In genomic region chr7:67514380-67514779, GRCm38 (mm10) we compare ENCODE assay signal across 19 mouse cellular contexts.
A peak's percentile ranks its signal among the peaks of the same experiment; 100 is the strongest.
DNase-seq lines count a peak whose midpoint lies in the region; ATAC-seq and TF ChIP-seq lines count a peak whose summit lies in the region.
"Had no signal": no experiment of that assay in that cellular context is flagged by ENCODE, and none has a peak within 500 bp of the region (broad histone marks: within the 10 kb centered on the region; RNA-seq: fewer than 3 reads in every experiment).

No protein-coding gene starts in this region.

- H3K9ac ChIP-seq in heart, postnatal 0 days (replicated peaks; ENCODE audit: low read depth, low read length): no peak overlapping the region
- no peak overlapping the region for H3K9ac ChIP-seq in hindbrain, embryonic 16.5 days (ENCODE audit: low read depth, low read length)
- H3K9ac ChIP-seq: liver, embryonic 12.5 days had no signal

- H3K36me3 ChIP-seq in heart, postnatal 0 days (replicated peaks; ENCODE audit: control insufficient read depth, insufficient read depth, low read length): 0 out of 2 replicates have a peak, but pooled peaks cover 3% of the 10 kb centered on the region
- no peaks in the 10 kb centered on the region for H3K36me3 ChIP-seq in hindbrain, embryonic 16.5 days (ENCODE audit: control insufficient read depth, insufficient read depth, low read length)
- H3K36me3 ChIP-seq: forebrain, embryonic 10.5 days; hindbrain, embryonic 10.5 days; limb, embryonic 10.5 days; liver, embryonic 12.5 days had no signal

- peaks cover 13% of the 10 kb centered on the region for H3K4me1 ChIP-seq in heart, postnatal 0 days (ENCODE audit: control insufficient read depth, insufficient read depth)
- no peaks in the 10 kb centered on the region for H3K4me1 ChIP-seq in hindbrain, embryonic 16.5 days (ENCODE audit: control insufficient read depth, insufficient read depth, low read depth, low read length)
- H3K4me1 ChIP-seq: limb, embryonic 10.5 days; liver, embryonic 12.5 days had no signal

- no peak for TF ChIP-seq EP300 in heart, postnatal 0 days (IDR thresholded peaks at IDR 0.05; ENCODE audit: low read depth)

- intact Hi-C loops in gastrocnemius, postnatal 14 days (cut with DNase I; ENCODE audit: low total_unique reads): loop anchor here (10.0 kb wide), 1 partner anchor 110 kb away; no protein-coding TSS in a partner anchor

- no peak for TF ChIP-seq CTCF in heart, postnatal 0 days (IDR thresholded peaks at IDR 0.05; ENCODE audit: low read depth)

- H3K27me3 ChIP-seq in heart, postnatal 0 days (ENCODE audit: control insufficient read depth, insufficient read depth, low read length): no peaks in the 10 kb centered on the region
- H3K27me3 ChIP-seq in hindbrain, embryonic 16.5 days (replicated peaks; ENCODE audit: control insufficient read depth, insufficient read depth, low read length): no peaks in the 10 kb centered on the region
- H3K27me3 ChIP-seq: liver, embryonic 12.5 days had no signal

- peak; percentile 27 to 38 for DNase-seq in kidney, postnatal 36 days
- DNase-seq in kidney, postnatal 10 days: no peak
- DNase-seq in gastrocnemius, postnatal 14 days: peak; percentile 77
- no peak for DNase-seq in heart, postnatal 0 days (ENCODE audit: low spot score)
- DNase-seq in lung, postnatal 14 days: peak; percentile 53
- no peak for DNase-seq in thymus, adult 18-20 months
- DNase-seq in thymus, postnatal 36 days: no peak
- DNase-seq: adrenal gland, adult 2 months; right cerebral cortex, postnatal 25 days; thymus, postnatal 14 days had no signal

- no peak for ATAC-seq in heart, postnatal 0 days (ENCODE audit: insufficient read depth, low read depth)
- no peak for ATAC-seq in hindbrain, embryonic 16.5 days
- ATAC-seq: inflammation-experienced regulatory T-cells, adult 6 months; liver, embryonic 12.5 days; midbrain, embryonic 16.5 days had no signal

- H3K27ac ChIP-seq in heart, postnatal 0 days (ENCODE audit: low read depth): peak overlapping the region; percentile 72
- no peak overlapping the region for H3K27ac ChIP-seq in hindbrain, embryonic 16.5 days (ENCODE audit: low read depth, low read length)
- H3K27ac ChIP-seq: forebrain, embryonic 10.5 days; kidney, postnatal 0 days; limb, embryonic 10.5 days; liver, embryonic 12.5 days had no signal

- WGBS in heart, postnatal 0 days: 47% methylated on average over 4 of the region's 4 CpGs
- 59% methylated on average over 4 of the region's 4 CpGs for WGBS in hindbrain, embryonic 16.5 days

- H3K4me2 ChIP-seq in heart, postnatal 0 days (ENCODE audit: low read depth, low read length): no peak overlapping the region
- H3K4me2 ChIP-seq in hindbrain, embryonic 16.5 days (ENCODE audit: low read length): no peak overlapping the region
- H3K4me2 ChIP-seq: liver, embryonic 12.5 days had no signal

- H3K9me3 ChIP-seq in heart, postnatal 0 days (replicated peaks; ENCODE audit: control insufficient read depth, low read length): no peaks in the 10 kb centered on the region
- H3K9me3 ChIP-seq in hindbrain, embryonic 16.5 days (ENCODE audit: control insufficient read depth, low read length): no peaks in the 10 kb centered on the region
- H3K9me3 ChIP-seq: forebrain, embryonic 10.5 days; G1E; hindbrain, embryonic 10.5 days; limb, embryonic 10.5 days; liver, embryonic 12.5 days had no signal

- H3K4me3 ChIP-seq in heart, postnatal 0 days (ENCODE audit: low read depth, low read length): no peak overlapping the region
- no peak overlapping the region for H3K4me3 ChIP-seq in hindbrain, embryonic 16.5 days (ENCODE audit: low read length)
- H3K4me3 ChIP-seq: forebrain, embryonic 10.5 days; hindbrain, embryonic 10.5 days; limb, embryonic 10.5 days; liver, embryonic 12.5 days had no signal

Comparison
In these comparisons a context has a peak if more than half of its experiments do, and no peak if none do; other contexts are left out.
1. DNase-seq: peak in kidney, postnatal 36 days (2 of 2), gastrocnemius, postnatal 14 days (single experiment) and lung, postnatal 14 days (single experiment); none in kidney, postnatal 10 days (single experiment), heart, postnatal 0 days (single experiment), thymus, adult 18-20 months (0 of 2) and thymus, postnatal 36 days (0 of 2).